Comparison of ENCODE assay signal across 41 mouse cellular contexts in genomic region chr13:96729146-96729545, GRCm38 (mm10). TPM values are rescaled to one million over a fixed set of nuclear protein-coding genes. Genes with fewer than 3 reads are reported as not detected.
"Had no signal": no experiment of that assay in that cellular context is flagged by ENCODE, and none has a peak within 500 bp of the region (broad histone marks: within the 10 kb centered on the region; RNA-seq: fewer than 3 reads in every experiment).

No protein-coding gene starts in this region.

- H3K9me3 ChIP-seq: heart, embryonic 10.5 days; heart, embryonic 12.5 days; heart, embryonic 13.5 days; heart, embryonic 15.5 days; hindbrain, embryonic 10.5 days; hindbrain, embryonic 12.5 days; hindbrain, embryonic 13.5 days; hindbrain, embryonic 15.5 days; intestine, embryonic 15.5 days; kidney, embryonic 15.5 days had no signal

- H3K9ac ChIP-seq: heart, embryonic 12.5 days; heart, embryonic 13.5 days; heart, embryonic 15.5 days; hindbrain, embryonic 12.5 days; hindbrain, embryonic 13.5 days; hindbrain, embryonic 14.5 days; hindbrain, embryonic 15.5 days; intestine, embryonic 15.5 days; kidney, embryonic 15.5 days had no signal

- H3K4me3 ChIP-seq: heart, embryonic 10.5 days; heart, embryonic 12.5 days; heart, embryonic 13.5 days; heart, embryonic 15.5 days; hindbrain, embryonic 10.5 days; hindbrain, embryonic 12.5 days; hindbrain, embryonic 13.5 days; hindbrain, embryonic 15.5 days; intestine, embryonic 15.5 days; kidney, embryonic 15.5 days; layer of hippocampus, adult 2 months had no signal

- H3K36me3 ChIP-seq: heart, embryonic 10.5 days; heart, embryonic 12.5 days; heart, embryonic 13.5 days; heart, embryonic 15.5 days; hindbrain, embryonic 10.5 days; hindbrain, embryonic 12.5 days; hindbrain, embryonic 13.5 days; hindbrain, embryonic 15.5 days; intestine, embryonic 15.5 days; kidney, embryonic 15.5 days had no signal

- DNase-seq: heart, postnatal 10 days; heart, postnatal 14 days; heart, postnatal 36 days; heart, postnatal 4 days; kidney, adult 11 months; kidney, adult 18-20 months; kidney, adult 2 months; kidney, adult 8-10 months; kidney, adult 9 months; kidney, postnatal 10 days; kidney, postnatal 14 days; kidney, postnatal 25 days; kidney, postnatal 36 days; kidney, postnatal 4 days; layer of hippocampus, adult 9-11 months; layer of hippocampus, postnatal 36 days had no signal

- H3K27ac ChIP-seq: heart, embryonic 10.5 days; heart, embryonic 13.5 days; heart, embryonic 15.5 days; hindbrain, embryonic 10.5 days; hindbrain, embryonic 12.5 days; hindbrain, embryonic 13.5 days; hindbrain, embryonic 14.5 days; hindbrain, embryonic 15.5 days; hindbrain, postnatal 0 days; intestine, embryonic 15.5 days; kidney, embryonic 15.5 days; kidney, postnatal 0 days; layer of hippocampus, adult 2 months had no signal

- H3K27me3 ChIP-seq: heart, embryonic 12.5 days; heart, embryonic 13.5 days; heart, embryonic 15.5 days; hindbrain, embryonic 12.5 days; hindbrain, embryonic 13.5 days; hindbrain, embryonic 15.5 days; intestine, embryonic 15.5 days; kidney, embryonic 15.5 days had no signal

- H3K4me1 ChIP-seq: heart, embryonic 10.5 days; heart, embryonic 12.5 days; heart, embryonic 13.5 days; heart, embryonic 15.5 days; hindbrain, embryonic 10.5 days; hindbrain, embryonic 12.5 days; hindbrain, embryonic 13.5 days; hindbrain, embryonic 15.5 days; intestine, embryonic 15.5 days; kidney, embryonic 15.5 days had no signal

RNA-seq across cellular contexts. Expression of gene Ankrd31, which starts 18.9 kb away (rescaled TPM):
- total RNA-seq: heart, postnatal 10 days; heart, postnatal 14 days; heart, postnatal 25 days; heart, postnatal 36 days; heart, postnatal 4 days; hematopoietic stem cell, adult 5-6 weeks had no signal
- polyA plus RNA-seq: heart, embryonic 10.5 days; heart, embryonic 11.5 days; heart, embryonic 12.5 days; heart, embryonic 13.5 days; heart, embryonic 14.5 days; heart, embryonic 15.5 days; heart, embryonic 16.5 days; heart, postnatal 0 days; hindbrain, embryonic 10.5 days; hindbrain, embryonic 11.5 days; hindbrain, embryonic 12.5 days; hindbrain, embryonic 13.5 days; hindbrain, embryonic 14.5 days; hindbrain, embryonic 15.5 days; hindbrain, postnatal 0 days; inflammation-experienced regulatory T-cells, adult 6 months; intestine, embryonic 15.5 days; kidney, adult 2 months; kidney, embryonic 14.5 days; kidney, embryonic 15.5 days; kidney, embryonic 16.5 days; kidney, postnatal 0 days; large intestine, adult 2 months had no signal
